Mouse (Mus musculus): ENCODE data around the gene Rab38. TPM values are rescaled to one million over a fixed set of nuclear protein-coding genes. Genes with fewer than 3 reads are reported as not detected.

Gene Rab38
- polyA plus RNA-seq, 2 experiments from 2014 or later = not detected

- ATAC-seq = no peak
These were observed 106.1 kb downstream of the Rab38 start for GRCm38 (mm10) chr7:88536127-88536531.

- no peak for ATAC-seq
These were observed 106.7 kb downstream of the Rab38 start for GRCm38 (mm10) chr7:88536743-88537142.

Other genes starting within 250 kb of the Rab38 start
- gene Ctsc, start 152.2 kb upstream of the Rab38 start, polyA plus RNA-seq (2017; shearing (Covaris generic)) = 10 to 100 TPM; 88.4 to 90.7 TPM

All from CD4-positive, CD25-positive, alpha-beta regulatory T cell, adult 4 months (primary cell).